Mouse (Mus musculus): Measurements from ENCODE around the gene Cux2.

DNA sequence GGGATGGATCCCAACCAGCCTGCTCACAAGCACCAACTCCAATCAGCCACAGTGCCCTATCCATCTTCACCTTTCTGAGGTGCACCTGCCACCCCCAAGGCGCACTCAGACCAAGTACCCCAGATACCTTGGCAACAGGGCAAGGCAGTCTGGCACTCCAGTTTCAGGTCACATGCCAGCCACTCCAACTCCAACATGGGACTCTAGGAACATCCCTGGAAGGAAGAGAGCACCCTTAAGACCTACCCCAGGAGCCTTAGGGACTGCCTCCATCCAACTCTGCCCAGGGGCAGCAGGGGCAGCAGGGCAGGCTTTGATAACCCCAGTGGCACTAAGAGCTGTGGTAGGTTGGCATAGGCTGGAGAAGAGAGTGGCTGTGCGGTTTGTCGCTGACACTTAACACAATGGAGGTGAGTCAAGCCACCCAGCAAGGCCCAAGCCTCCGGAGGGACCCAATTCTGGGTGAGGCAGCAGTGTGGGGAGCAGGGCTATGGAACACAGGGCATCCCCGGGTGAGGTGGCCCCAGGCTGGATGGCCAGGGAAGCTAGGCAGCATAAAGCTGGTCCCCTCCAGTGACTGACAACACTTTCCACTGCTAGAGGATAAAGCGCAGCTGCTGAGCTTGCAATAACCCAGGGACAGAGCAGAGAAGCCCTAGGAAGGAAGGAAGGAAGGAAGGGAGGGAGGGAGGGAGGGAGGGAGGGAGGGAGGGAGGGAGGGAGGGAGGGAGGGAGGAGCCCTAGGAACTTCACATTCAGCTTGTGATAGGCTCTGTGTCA is 217.3 kb downstream of the Cux2 start:
- TF ChIP-seq SMC3 (IDR thresholded peaks at IDR 0.05; ENCODE audit: low read depth, low read length) (no peak), NELFE (IDR thresholded peaks at IDR 0.05; ENCODE audit: low read depth, low read length) (no peak), GABPA (IDR thresholded peaks at IDR 0.05; ENCODE audit: insufficient replicate concordance, low read depth, low read length) (no peak), RCOR1 (conservative IDR thresholded peaks at IDR 0.05; ENCODE audit: low read depth, low read length) (no peak), RAD21 (IDR thresholded peaks at IDR 0.05; ENCODE audit: low read depth, low read length) (no peak), CTCF (conservative IDR thresholded peaks at IDR 0.05 in 1 of 2, IDR thresholded peaks at IDR 0.05 in 1 of 2; ENCODE audit: low read depth in 2 of 2, low read length in 2 of 2) (no peak), MAFK (IDR thresholded peaks at IDR 0.05; ENCODE audit: insufficient replicate concordance, low read length) (no peak), HCFC1 (IDR thresholded peaks at IDR 0.05; ENCODE audit: low read depth, low read length) (no peak), CHD2 (IDR thresholded peaks at IDR 0.05; ENCODE audit: low read length) (no peak), EP300 (IDR thresholded peaks at IDR 0.05; ENCODE audit: low read length) (no peak), MAZ (IDR thresholded peaks at IDR 0.05; ENCODE audit: low read depth, low read length) (no peak)
